Mouse (Mus musculus) kidney, adult 18-20 months (tissue): ENCODE measurements around the gene Gtf3a.

ENCODE experiments used
- DNase-seq: peaks from one replicate; pipeline ENCODE4 v3.0.0; 2021

Gene Gtf3a

DNA sequence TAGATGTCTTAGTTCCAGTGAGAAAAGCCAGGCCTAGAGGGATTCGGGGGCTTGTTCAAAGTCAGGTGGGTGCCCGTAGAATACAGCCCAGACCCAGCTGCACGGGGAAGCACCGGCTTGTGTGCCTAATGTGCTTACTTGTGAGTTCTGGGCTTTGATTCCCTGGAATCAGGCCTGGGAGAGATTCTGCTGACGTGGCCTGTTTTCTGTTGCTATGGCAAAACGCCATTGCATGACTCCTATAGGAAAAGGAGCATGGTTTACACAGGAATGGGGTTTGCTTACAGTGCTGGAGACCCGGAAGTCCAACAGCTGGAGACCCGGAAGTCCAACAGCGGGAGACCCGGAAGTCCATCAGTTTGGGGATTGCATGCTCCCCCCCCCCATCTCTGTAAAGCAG is 39.1 kb downstream of the Gtf3a start:
- DNase-seq: no peak

- no peak for DNase-seq
Measured at GRCm38 (mm10) chr5:146989051-146989450, 40.6 kb downstream of the Gtf3a start.

DNA sequence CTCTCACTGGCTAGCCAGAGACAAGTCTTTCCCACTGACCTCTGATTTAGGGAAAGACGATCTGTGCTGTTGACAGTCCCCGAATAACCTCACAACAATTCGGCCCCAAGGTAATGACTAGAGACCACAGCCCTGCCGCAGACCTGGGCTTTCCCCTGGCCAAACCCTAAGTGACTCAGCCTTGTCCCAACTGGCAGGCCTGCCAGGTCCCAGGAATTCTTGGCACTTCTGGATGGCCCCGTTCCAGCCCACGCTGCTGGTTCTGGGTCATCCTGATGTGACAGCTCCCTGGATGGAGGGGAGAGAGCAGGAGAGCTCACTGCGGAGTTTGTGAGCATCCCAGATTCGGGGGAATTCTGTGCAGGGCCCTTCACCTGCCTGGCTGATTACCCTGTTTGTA is 45.1 kb downstream of the Gtf3a start:
- peak; percentile 46 for DNase-seq

DNA sequence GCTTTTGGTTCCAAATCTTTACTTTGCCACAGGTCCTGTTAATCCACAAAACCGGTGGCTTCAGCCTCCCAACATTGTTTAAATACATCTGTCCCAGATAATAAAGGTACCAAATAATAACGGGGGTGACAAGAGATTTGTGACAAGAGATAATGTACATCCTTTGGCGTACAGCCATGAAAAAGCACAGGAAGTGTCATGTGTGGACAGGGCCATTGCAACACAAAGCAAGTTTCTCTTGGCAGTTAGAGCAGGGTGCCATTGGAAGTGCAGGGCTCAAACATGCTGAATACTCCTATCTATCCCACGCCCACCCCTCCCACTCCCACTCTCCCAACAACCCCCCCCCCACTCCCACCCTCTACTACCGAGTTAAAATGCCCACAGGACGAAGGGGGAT is 46.5 kb downstream of the Gtf3a start:
- DNase-seq: no peak

GRCm38 (mm10) chr5:146996812-146997211 is 48.4 kb downstream of the Gtf3a start:
- DNase-seq: no peak

GRCm38 (mm10) chr5:146998802-146999201 is 50.3 kb downstream of the Gtf3a start:
- no peak for DNase-seq

DNA sequence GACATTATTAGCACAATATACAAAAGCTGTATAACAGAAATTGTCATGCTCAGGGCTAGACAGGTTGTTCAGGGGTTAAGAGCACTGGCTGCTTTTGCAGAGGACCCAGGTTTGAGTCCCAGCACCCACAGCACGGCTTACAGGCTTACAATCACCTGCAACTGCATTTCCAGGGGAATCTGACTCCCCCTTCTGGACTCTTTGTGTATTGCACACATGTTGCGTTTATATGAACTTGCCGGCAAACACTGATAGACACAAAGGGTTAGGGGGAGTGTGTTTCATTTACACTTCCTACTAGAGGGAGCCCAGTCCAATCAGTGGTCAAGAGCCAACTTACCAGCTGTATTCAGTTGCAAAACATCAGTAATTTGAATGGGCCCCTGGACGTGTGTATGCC is 52.9 kb downstream of the Gtf3a start:
- no peak for DNase-seq

- DNase-seq: no peak
Measured at GRCm38 (mm10) chr5:147003303-147003702, 54.8 kb downstream of the Gtf3a start.
